Mouse (Mus musculus): ENCODE data around the gene Ddx55.

GRCm38 (mm10) chr5:124618711-124619110, 66.0 kb downstream of the Ddx55 start:
- no peak for TF ChIP-seq CTCF (IDR thresholded peaks at IDR 0.05; ENCODE audit: control insufficient read depth, insufficient read depth, insufficient read length)
- no peak for TF ChIP-seq USF1 (IDR thresholded peaks at IDR 0.05; ENCODE audit: low read depth)
- no peak for TF ChIP-seq CEBPB (IDR thresholded peaks at IDR 0.05; ENCODE audit: low read depth)
- no peak for TF ChIP-seq MYOD1 (IDR thresholded peaks at IDR 0.05; ENCODE audit: control insufficient read depth, insufficient read length, low read depth)
- TF ChIP-seq MAX (IDR thresholded peaks at IDR 0.05), result no peak
- TF ChIP-seq MYOG (IDR thresholded peaks at IDR 0.05; ENCODE audit: control insufficient read depth, extremely low read depth, insufficient read length), result no peak
- no peak for TF ChIP-seq FOSL1 (IDR thresholded peaks at IDR 0.05; ENCODE audit: insufficient read depth, low read length, poor library complexity, severe bottlenecking)

Data from C2C12 (cell line).